Mouse (Mus musculus) midbrain, embryonic 14.5 days (tissue): Measurements from ENCODE around the gene Nupr1. TPM values are rescaled to one million over a fixed set of nuclear protein-coding genes. Genes with fewer than 3 reads are reported as not detected.

ENCODE experiments used
- ATAC-seq: fragments of 200-750 bp; cut with Nextera tagmentation; 2 replicates; pipeline ENCODE4 v1.8.0; 2017; ENCODE audit warnings: moderate number of reproducible peaks, moderate library complexity; ENCODE audit not compliant: low FRiP score, low TSS enrichment
- DNase-seq: peaks from one replicate; pipeline ENCODE4 v3.0.0-alpha.2; 2015
- H3K27ac ChIP-seq: fragments of 300-500 bp; sonication (generic); replicated peaks from 2 replicates; pipeline ENCODE4 v1.5.1; 2014; ENCODE audit warnings: mild to moderate bottlenecking, low read depth, low read length, moderate library complexity
- H3K27me3 ChIP-seq: fragments of 300-500 bp; sonication (generic); 2 replicates; pipeline ENCODE4 v1.6.1; 2014; ENCODE audit warnings: low read length, control low read depth, mixed read lengths; ENCODE audit not compliant: control insufficient read depth, insufficient read depth
- H3K36me3 ChIP-seq: fragments of 300-500 bp; sonication (generic); 2 replicates; pipeline ENCODE4 v1.6.1; 2014; ENCODE audit warnings: low read length, control low read depth; ENCODE audit not compliant: control insufficient read depth, insufficient read depth
- H3K4me1 ChIP-seq: fragments of 300-500 bp; sonication (generic); 2 replicates; pipeline ENCODE4 v1.6.1; 2014; ENCODE audit warnings: mild to moderate bottlenecking, antibody characterized with exemption, low read length, control low read depth; ENCODE audit not compliant: control insufficient read depth, insufficient read depth
- H3K4me2 ChIP-seq: fragments of 300-500 bp; sonication (generic); 2 replicates; pipeline ENCODE4 v1.6.1; 2014; ENCODE audit warnings: mild to moderate bottlenecking, low read length, moderate library complexity
- H3K4me3 ChIP-seq: fragments of 300-500 bp; sonication (generic); replicated peaks from 2 replicates; pipeline ENCODE4 v1.5.1; 2014; ENCODE audit warnings: low read depth, low read length
- H3K9ac ChIP-seq: fragments of 300-500 bp; sonication (generic); replicated peaks from 2 replicates; pipeline ENCODE4 v1.6.1; 2014; ENCODE audit warnings: mild to moderate bottlenecking, low read length, moderate library complexity
- H3K9me3 ChIP-seq: fragments of 300-500 bp; sonication (generic); 2 replicates; pipeline ENCODE4 v1.6.1; 2016; ENCODE audit warnings: low read length, control low read depth, mixed read lengths; ENCODE audit not compliant: control insufficient read depth
- WGBS: fragments of 180-500 bp; shearing (Covaris S2); extraction: QIAGEN DNeasy Blood & Tissue Kit; methylation state at CpG from one replicate; pipeline ENCODE4 v1.1.7; 2014; 5-methylcytosine and 5-hydroxymethylcytosine counted together
- polyA plus RNA-seq: library from polyadenylated mRNA; unstranded; fragments of >200 nt; fragmentation: Nextera tagmentation; extraction: Ambion mirVana; gene quantifications from 2 replicates; pipeline ENCODE4 v1.2.1, GENCODE M21; 2014

Gene Nupr1
- polyA plus RNA-seq: 0.84 and 5.8 TPM in 2 replicates

DNA sequence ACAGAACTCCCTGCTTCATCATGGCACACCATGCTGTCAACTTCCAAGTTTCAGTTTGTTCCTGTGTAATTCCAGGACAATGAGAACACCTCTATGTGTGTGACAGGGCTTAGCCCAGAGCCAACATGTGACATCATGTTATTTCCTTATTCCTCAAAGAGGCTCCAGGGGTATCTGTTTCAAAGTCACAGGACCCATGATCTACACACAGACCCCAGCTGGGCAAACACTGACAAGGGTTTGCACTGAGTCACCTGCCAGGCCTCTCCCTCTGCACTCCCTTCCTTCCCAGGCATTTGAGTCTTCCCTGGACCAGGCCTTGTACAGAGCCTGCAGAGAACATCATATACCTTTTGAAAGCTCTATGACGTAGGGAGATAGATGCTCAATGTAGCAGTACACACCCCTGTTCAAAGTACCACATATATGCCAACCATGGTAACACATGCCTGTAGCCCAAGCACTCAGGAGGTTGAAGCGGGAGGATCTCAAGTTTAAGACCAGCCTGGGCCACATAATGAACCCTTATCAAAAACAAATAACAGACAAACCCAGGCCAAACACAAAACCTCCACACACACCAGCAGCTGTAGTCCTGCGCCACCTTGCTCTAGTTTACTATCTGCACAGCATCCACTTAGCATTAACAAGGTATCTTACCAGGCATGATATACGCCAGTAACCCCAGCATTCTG, at the start of gene Nupr1:
TSS of gene Nupr1 (minus strand) at position 38 of the 695 bp plus-strand sequence.
- ATAC-seq: no peak
- no peak within 1 kb of the TSS for H3K9ac ChIP-seq

DNA sequence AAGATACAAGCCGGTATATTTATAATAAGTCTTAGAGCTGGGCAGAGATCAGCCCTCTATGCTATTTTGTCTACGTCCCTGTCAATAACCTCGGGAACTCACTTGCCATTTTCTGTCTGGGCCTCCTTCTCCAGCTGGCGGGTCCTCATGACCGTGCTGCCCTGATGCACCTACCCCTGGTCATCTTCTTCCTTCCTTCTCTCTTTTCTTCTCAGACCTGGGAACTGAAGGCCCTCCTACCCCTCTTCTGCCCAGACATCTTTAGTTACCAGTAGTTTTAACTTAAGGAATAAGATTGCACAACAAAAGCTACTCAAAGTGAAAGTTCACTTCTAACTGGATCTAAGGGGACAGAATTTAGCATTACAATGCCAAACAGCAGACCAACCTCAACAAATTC, 49.0 kb upstream of the Nupr1 start:
- H3K9me3 ChIP-seq: no peaks in the 10 kb centered on the region
- H3K36me3 ChIP-seq: peaks cover 6% of the 10 kb centered on the region; the same call in 1 of the 2 replicates
- H3K4me2 ChIP-seq: no peak overlapping the region
- 94% methylated on average over 5 of the region's 5 CpGs for WGBS
- H3K27me3 ChIP-seq: no peaks in the 10 kb centered on the region
- no peak overlapping the region for H3K4me3 ChIP-seq
- H3K4me1 ChIP-seq: no peaks in the 10 kb centered on the region
- no peak for DNase-seq
- no peak for ATAC-seq
- H3K9ac ChIP-seq: no peak overlapping the region
- H3K27ac ChIP-seq: no peak overlapping the region

More for the DNA sequence above, at the start of gene Nupr1:
- no peak for DNase-seq
- no peaks in the 10 kb centered on the region for H3K36me3 ChIP-seq
- no peak within 1 kb of the TSS for H3K4me3 ChIP-seq
- 92% methylated on average over 4 of the region's 4 CpGs for WGBS
- no peak within 1 kb of the TSS for H3K4me2 ChIP-seq
- no peaks in the 10 kb centered on the region for H3K27me3 ChIP-seq
- no peak within 1 kb of the TSS for H3K27ac ChIP-seq
- no peaks in the 10 kb centered on the region for H3K4me1 ChIP-seq
- no peaks in the 10 kb centered on the region for H3K9me3 ChIP-seq

DNA sequence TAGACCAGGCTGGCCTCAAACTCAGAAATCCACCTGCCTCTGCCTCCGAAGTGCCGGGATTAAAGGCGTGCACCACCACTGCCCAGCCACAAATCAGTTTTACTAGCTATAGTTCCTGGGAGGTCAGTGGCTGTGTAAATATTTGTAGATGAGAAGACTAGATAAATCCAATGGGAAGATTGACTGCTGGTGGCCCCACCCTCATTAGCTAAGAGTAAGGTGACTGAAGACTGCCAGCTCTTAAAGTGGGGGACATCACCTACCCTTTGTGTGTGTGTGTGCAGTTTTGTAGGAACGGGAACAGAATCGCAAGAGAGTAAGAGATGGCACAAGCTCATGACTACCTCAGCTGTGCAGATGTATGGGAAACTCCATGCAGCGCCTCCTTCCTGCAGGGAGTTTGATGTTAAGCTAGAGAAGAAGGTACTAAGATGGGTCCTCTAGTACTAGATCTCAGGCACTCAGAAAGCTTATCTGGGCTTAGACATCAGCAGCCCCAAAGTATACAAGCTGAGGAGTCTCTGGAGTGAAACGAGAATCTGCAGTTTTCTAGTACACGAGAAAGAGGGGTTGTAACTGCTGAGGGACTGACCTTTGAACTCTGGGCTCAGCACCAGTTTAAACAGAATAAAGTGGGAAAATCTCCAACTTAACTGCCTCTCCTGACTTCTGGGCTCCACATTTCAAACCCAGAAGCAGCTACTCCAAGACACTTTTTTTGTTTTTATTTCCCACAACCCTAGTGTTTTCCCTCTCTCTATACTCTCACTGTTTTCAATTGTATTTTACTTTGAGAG, 48.1 kb upstream of the Nupr1 start:
- H3K9ac ChIP-seq: no peak overlapping the region
- 90% methylated on average over 8 of the region's 8 CpGs for WGBS
- H3K36me3 ChIP-seq: peaks cover 6% of the 10 kb centered on the region; the same call in 1 of the 2 replicates

GRCm38 (mm10) chr7:126676631-126677220, 46.1 kb upstream of the Nupr1 start:
- DNase-seq: no peak

More for the DNA sequence above, 48.1 kb upstream of the Nupr1 start:
- no peaks in the 10 kb centered on the region for H3K9me3 ChIP-seq
- no peak overlapping the region for H3K27ac ChIP-seq
- H3K4me3 ChIP-seq: no peak overlapping the region
- H3K4me1 ChIP-seq: no peaks in the 10 kb centered on the region
- no peak overlapping the region for H3K4me2 ChIP-seq
- DNase-seq (no peak), ATAC-seq (no peak)
- H3K27me3 ChIP-seq: no peaks in the 10 kb centered on the region

DNA sequence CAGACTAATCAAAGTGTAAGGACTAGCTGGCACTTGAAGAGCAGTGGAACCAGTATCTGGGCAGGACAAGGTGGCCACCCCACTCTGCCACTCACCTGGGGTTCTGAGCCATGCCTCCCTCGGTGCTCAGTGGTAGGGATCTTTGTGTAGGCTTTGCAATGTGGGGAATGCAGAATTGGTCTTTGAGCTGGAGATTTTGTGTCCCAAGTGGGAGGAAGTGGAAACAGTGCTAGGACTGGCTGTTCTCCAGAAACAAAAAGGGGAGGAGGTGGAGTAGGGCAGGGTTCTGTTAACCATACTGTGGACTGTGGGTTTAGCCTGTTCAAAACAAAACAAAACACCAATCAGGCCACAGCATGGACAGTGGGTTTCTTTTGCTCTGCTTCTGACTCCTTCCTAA, 45.5 kb upstream of the Nupr1 start, which contains the start of gene Sult1a1:
TSS of gene Sult1a1 (minus strand) at position 226 of the 400 bp plus-strand sequence.
- H3K27ac ChIP-seq: no peak within 1 kb of the TSS
- no peaks in the 10 kb centered on the region for H3K27me3 ChIP-seq
- no peak within 1 kb of the TSS for H3K4me2 ChIP-seq
- no peak within 1 kb of the TSS for H3K9ac ChIP-seq
- H3K36me3 ChIP-seq: peaks cover 27% of the 10 kb centered on the region
- no peaks in the 10 kb centered on the region for H3K4me1 ChIP-seq
- no peak within 1 kb of the TSS for H3K4me3 ChIP-seq
- WGBS: 81% methylated on average over 1 of the region's 1 CpGs
- DNase-seq: no peak
- H3K9me3 ChIP-seq: no peaks in the 10 kb centered on the region
- no peak for ATAC-seq

More at GRCm38 (mm10) chr7:126676631-126677220, 46.1 kb upstream of the Nupr1 start:
- 77% methylated on average over 4 of the region's 4 CpGs for WGBS
- Histone ChIP-seq H3K9ac (no peak overlapping the region), H3K4me2 (no peak overlapping the region), H3K9me3 (no peaks in the 10 kb centered on the region), H3K27me3 (no peaks in the 10 kb centered on the region), H3K27ac (no peak overlapping the region), H3K4me1 (no peaks in the 10 kb centered on the region), H3K4me3 (no peak overlapping the region), H3K36me3 (peaks cover 21% of the 10 kb centered on the region)
- ATAC-seq: no peak

DNA sequence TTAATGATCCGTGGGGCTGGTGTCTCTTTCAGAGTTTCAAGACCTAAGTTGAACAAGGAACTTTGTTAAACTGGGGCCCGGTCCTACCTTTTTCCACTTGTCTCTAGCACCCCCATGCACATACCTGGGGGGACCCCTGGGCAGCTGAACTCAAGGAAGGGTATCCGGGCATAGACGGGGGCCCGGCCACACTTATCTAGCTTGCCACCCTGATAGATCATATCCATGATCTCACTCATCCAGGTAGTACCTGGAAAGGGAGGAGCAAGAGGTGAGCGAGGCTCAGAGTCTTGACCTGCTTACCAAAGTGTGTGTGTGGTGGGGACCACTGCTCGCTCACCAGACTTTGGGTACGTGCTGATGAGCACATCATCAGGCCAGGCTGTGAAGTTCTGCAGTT, 44.4 kb upstream of the Nupr1 start:
- 94% methylated on average over 8 of the region's 8 CpGs for WGBS

DNA sequence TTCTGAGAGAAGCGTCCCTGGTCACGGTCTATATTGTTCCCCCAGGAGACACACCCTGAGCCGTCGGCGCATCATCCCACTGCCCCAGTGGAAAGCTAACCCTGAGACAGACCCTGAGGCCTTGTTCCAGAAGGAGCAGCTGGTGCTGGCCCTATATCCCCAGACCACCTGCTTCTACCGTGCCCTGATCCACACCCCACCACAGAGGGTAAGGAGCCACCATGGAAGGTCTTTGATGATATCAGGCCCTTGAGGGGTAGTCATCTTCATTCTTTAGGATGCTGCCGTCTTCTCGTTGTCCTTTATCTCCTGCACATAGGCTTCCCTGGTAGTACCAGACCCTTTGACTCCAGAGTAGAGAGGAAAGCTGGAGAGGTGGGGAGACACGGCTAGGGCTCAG, 41.5 kb upstream of the Nupr1 start:
- WGBS: 93% methylated on average over 9 of the region's 9 CpGs
- H3K4me3 ChIP-seq: no peak overlapping the region
- ATAC-seq: no peak
- no peak overlapping the region for H3K9ac ChIP-seq
- H3K4me2 ChIP-seq: no peak overlapping the region
- no peaks in the 10 kb centered on the region for H3K4me1 ChIP-seq
- no peak for DNase-seq
- H3K9me3 ChIP-seq: no peaks in the 10 kb centered on the region
- no peaks in the 10 kb centered on the region for H3K27me3 ChIP-seq
- peaks cover 37% of the 10 kb centered on the region for H3K36me3 ChIP-seq
- no peak overlapping the region for H3K27ac ChIP-seq

More for the DNA sequence above, 44.4 kb upstream of the Nupr1 start:
- H3K36me3 ChIP-seq: peaks cover 34% of the 10 kb centered on the region
- H3K9ac ChIP-seq: no peak overlapping the region
- DNase-seq: no peak
- no peak for ATAC-seq
- H3K9me3 ChIP-seq: no peaks in the 10 kb centered on the region
- H3K4me3 ChIP-seq: no peak overlapping the region
- no peak overlapping the region for H3K27ac ChIP-seq
- no peaks in the 10 kb centered on the region for H3K27me3 ChIP-seq
- H3K4me1 ChIP-seq: no peaks in the 10 kb centered on the region
- no peak overlapping the region for H3K4me2 ChIP-seq

DNA sequence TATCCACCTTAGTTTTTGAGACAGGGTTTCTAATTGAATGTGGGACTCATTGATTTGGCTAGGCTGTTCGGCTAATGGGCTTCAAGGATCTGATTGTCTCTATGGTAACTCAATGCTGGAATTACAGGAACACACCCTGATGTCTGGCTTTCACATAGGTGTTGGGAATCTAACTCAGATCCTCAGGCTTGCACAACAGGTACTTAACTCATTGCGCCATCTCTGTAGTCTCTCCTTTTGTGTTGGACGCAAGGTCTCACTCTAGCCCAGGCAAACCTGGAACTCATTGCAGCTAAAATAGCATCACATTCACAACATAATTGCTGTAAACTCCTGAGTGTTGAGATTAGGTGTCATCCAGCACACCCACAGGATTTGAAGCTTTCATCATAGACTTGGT, 39.5 kb upstream of the Nupr1 start:
- H3K9ac ChIP-seq: no peak overlapping the region
- no peaks in the 10 kb centered on the region for H3K9me3 ChIP-seq
- no peaks in the 10 kb centered on the region for H3K4me1 ChIP-seq
- DNase-seq: no peak
- H3K4me2 ChIP-seq: no peak overlapping the region
- no peak overlapping the region for H3K27ac ChIP-seq
- 92% methylated on average over 3 of the region's 3 CpGs for WGBS
- ATAC-seq: no peak
- no peak overlapping the region for H3K4me3 ChIP-seq
- no peaks in the 10 kb centered on the region for H3K27me3 ChIP-seq
- H3K36me3 ChIP-seq: peaks cover 49% of the 10 kb centered on the region
